Comparison of ENCODE assay signal across 10 mouse cellular contexts in the genomic region with DNA sequence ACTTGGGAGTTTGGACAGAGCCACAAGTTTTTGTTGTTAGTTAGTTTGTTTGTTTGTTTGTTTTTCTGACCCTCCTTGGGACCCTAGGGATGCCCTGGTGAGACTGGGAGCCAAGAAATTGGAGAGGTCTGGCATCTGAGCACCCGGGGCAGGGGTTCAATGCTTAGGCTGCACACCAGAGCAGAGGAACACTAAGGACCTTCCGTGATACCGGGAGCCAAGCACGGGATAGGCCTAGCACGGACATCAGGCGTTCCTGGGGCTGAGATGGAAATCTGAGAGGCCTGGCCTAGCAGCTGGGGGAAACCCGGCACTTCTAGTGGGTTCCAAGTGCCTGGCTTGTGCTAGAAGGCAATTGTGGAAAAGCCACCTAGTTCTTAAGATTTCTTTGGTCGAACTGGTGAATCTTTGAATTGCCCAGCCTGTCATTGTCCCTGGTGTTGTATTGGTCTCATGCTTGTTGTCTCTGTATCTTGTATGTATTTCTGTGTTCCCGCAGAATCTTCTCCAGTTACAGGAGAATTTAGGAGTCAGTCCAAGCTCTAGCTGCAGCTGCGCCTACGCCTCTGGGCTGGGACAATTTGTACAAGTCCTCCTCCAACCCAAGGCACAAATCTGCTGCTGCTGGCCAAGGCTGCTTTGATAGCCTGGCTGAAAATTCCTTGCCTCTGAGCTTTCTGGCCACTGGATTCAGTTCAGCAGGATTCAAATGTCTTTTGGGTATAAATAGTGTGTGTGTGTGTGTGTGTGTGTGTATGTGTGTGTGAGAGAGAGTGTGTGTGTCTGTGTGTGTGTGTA. TPM values are rescaled to one million over a fixed set of nuclear protein-coding genes. Genes with fewer than 3 reads are reported as not detected.
DNase-seq lines count a peak whose midpoint lies in the region; ATAC-seq and TF ChIP-seq lines count a peak whose summit lies in the region.
"Had no signal": no experiment of that assay in that cellular context is flagged by ENCODE, and none has a peak within 500 bp of the region (broad histone marks: within the 10 kb centered on the region; RNA-seq: fewer than 3 reads in every experiment).

No protein-coding gene starts in this region.

- TF ChIP-seq CTCF in kidney, adult 2 months (conservative IDR thresholded peaks at IDR 0.05; ENCODE audit: insufficient read depth, insufficient read length, low read depth, low read length) = no peak
- TF ChIP-seq CTCF in lung, postnatal 0 days (IDR thresholded peaks at IDR 0.05) = no peak

- peak; percentile 15 for DNase-seq in kidney, adult 2 months
- no peak for DNase-seq in kidney, adult 8-10 months
- peak; percentile 17 for DNase-seq in embryonic facial prominence, embryonic 10.5 days (ENCODE audit: low spot score)
- peak; percentile 64 for DNase-seq in heart, embryonic 10.5 days (ENCODE audit: low spot score)
- peak; percentile 72 for DNase-seq in lung, postnatal 0 days (ENCODE audit: low spot score)
- DNase-seq in thymus, postnatal 25 days = no peak
- no peak for DNase-seq in adrenal gland, adult 8-10 months
- DNase-seq: cerebellum, adult 18-20 months had no signal

- peaks cover 5% of the 10 kb centered on the region; the same call in 1 of the 2 replicates for H3K4me1 ChIP-seq in kidney, adult 2 months (ENCODE audit: control insufficient read depth, insufficient read depth, low read length)
- H3K4me1 ChIP-seq in embryonic facial prominence, embryonic 10.5 days = peaks cover 13% of the 10 kb centered on the region
- peaks cover 9% of the 10 kb centered on the region; the same call in 1 of the 2 replicates for H3K4me1 ChIP-seq in heart, embryonic 10.5 days
- H3K4me1 ChIP-seq in lung, postnatal 0 days (ENCODE audit: insufficient read depth, low read depth, low read length) = no peaks in the 10 kb centered on the region
- no peaks in the 10 kb centered on the region for H3K4me1 ChIP-seq in forebrain, embryonic 12.5 days

- TF ChIP-seq POLR2A in kidney, adult 2 months (IDR thresholded peaks at IDR 0.05; ENCODE audit: low read depth, low read length) = no peak

- H3K4me2 ChIP-seq in lung, postnatal 0 days (replicated peaks; ENCODE audit: low read depth, low read length) = no peak overlapping the region
- H3K4me2 ChIP-seq in forebrain, embryonic 12.5 days = no peak overlapping the region

- no peaks in the 10 kb centered on the region; the same call in none of the 2 replicates for H3K36me3 ChIP-seq in kidney, adult 2 months (ENCODE audit: control insufficient read depth, insufficient read depth, low read length)
- H3K36me3 ChIP-seq in embryonic facial prominence, embryonic 10.5 days (replicated peaks) = no peaks in the 10 kb centered on the region
- no peaks in the 10 kb centered on the region for H3K36me3 ChIP-seq in heart, embryonic 10.5 days
- no peaks in the 10 kb centered on the region for H3K36me3 ChIP-seq in lung, postnatal 0 days (ENCODE audit: insufficient read depth, low read length)
- no peaks in the 10 kb centered on the region for H3K36me3 ChIP-seq in forebrain, embryonic 12.5 days (replicated peaks)

- no peaks in the 10 kb centered on the region for H3K9me3 ChIP-seq in embryonic facial prominence, embryonic 10.5 days
- no peaks in the 10 kb centered on the region for H3K9me3 ChIP-seq in heart, embryonic 10.5 days
- no peaks in the 10 kb centered on the region for H3K9me3 ChIP-seq in lung, postnatal 0 days (ENCODE audit: low read length)
- no peaks in the 10 kb centered on the region for H3K9me3 ChIP-seq in forebrain, embryonic 12.5 days

- H3K27me3 ChIP-seq in kidney, adult 2 months (replicated peaks; ENCODE audit: control insufficient read depth, insufficient read depth, low read length) = no peaks in the 10 kb centered on the region
- H3K27me3 ChIP-seq in embryonic facial prominence, embryonic 10.5 days (replicated peaks; ENCODE audit: low read depth, poor library complexity, severe bottlenecking) = no peaks in the 10 kb centered on the region
- H3K27me3 ChIP-seq in heart, embryonic 10.5 days (ENCODE audit: insufficient read depth, poor library complexity, severe bottlenecking) = no peaks in the 10 kb centered on the region
- H3K27me3 ChIP-seq in lung, postnatal 0 days (replicated peaks; ENCODE audit: insufficient read depth, low read length) = no peaks in the 10 kb centered on the region
- H3K27me3 ChIP-seq in forebrain, embryonic 12.5 days = no peaks in the 10 kb centered on the region

- no peak for TF ChIP-seq EP300 in lung, postnatal 0 days (IDR thresholded peaks at IDR 0.05)

- no peak overlapping the region for H3K4me3 ChIP-seq in kidney, adult 2 months (ENCODE audit: insufficient read depth, low read depth, low read length)
- no peak overlapping the region for H3K4me3 ChIP-seq in embryonic facial prominence, embryonic 10.5 days
- H3K4me3 ChIP-seq in heart, embryonic 10.5 days = no peak overlapping the region
- H3K4me3 ChIP-seq in lung, postnatal 0 days (ENCODE audit: low read depth, low read length) = no peak overlapping the region
- H3K4me3 ChIP-seq in forebrain, embryonic 12.5 days (replicated peaks) = no peak overlapping the region

- peak overlapping the region; percentile 19; the same call in 1 of the 2 replicates for H3K27ac ChIP-seq in kidney, adult 2 months (ENCODE audit: insufficient read depth, low read depth, low read length)
- no peak overlapping the region for H3K27ac ChIP-seq in embryonic facial prominence, embryonic 10.5 days (replicated peaks)
- no peak overlapping the region for H3K27ac ChIP-seq in heart, embryonic 10.5 days
- peak overlapping the region; percentile 39 for H3K27ac ChIP-seq in lung, postnatal 0 days (ENCODE audit: low read length)
- H3K27ac ChIP-seq in forebrain, embryonic 12.5 days = no peak overlapping the region

- peak; percentile 75 for ATAC-seq in lung, postnatal 0 days
- no peak for ATAC-seq in forebrain, embryonic 12.5 days (ENCODE audit: low FRiP score)

- no peak overlapping the region for H3K9ac ChIP-seq in lung, postnatal 0 days (replicated peaks; ENCODE audit: low read depth)
- H3K9ac ChIP-seq in forebrain, embryonic 12.5 days = no peak overlapping the region

- WGBS in kidney, adult 2 months = 58% methylated on average over 11 of the region's 11 CpGs
- WGBS in embryonic facial prominence, embryonic 10.5 days = 73% methylated on average over 11 of the region's 11 CpGs
- 58% methylated on average over 11 of the region's 11 CpGs for WGBS in heart, embryonic 10.5 days
- 57% methylated on average over 11 of the region's 11 CpGs for WGBS in lung, postnatal 0 days
- 82% methylated on average over 11 of the region's 11 CpGs for whole genome bisulfite sequencing in forebrain, embryonic 12.5 days

RNA-seq across cellular contexts. Expression of a gene that starts 4.7 kb away (rescaled TPM):
- polyA plus RNA-seq in kidney, adult 2 months (2012; rRNA removed) = 0.56 and 0.66 TPM in 2 replicates
- 0.21 TPM in 1 of 2 replicates, not detected in the other for polyA plus RNA-seq in embryonic facial prominence, embryonic 10.5 days (2016; fragmentation: Nextera tagmentation; extraction: Ambion mirVana)
- polyA plus RNA-seq in heart, embryonic 10.5 days (2016; fragmentation: Nextera tagmentation; extraction: Ambion mirVana) = 0.21 and 0.62 TPM in 2 replicates
- 0.14 and 0.27 TPM in 2 replicates for polyA plus RNA-seq in lung, postnatal 0 days (2015; fragmentation: Nextera tagmentation; extraction: Ambion mirVana)
- polyA plus RNA-seq in forebrain, embryonic 12.5 days (2016; fragmentation: Nextera tagmentation; extraction: Ambion mirVana) = 0.32 and 0.55 TPM in 2 replicates
- under 1 TPM in 2 of 4 experiments, not detected in 2; 0.71 to 0.89 TPM for total RNA-seq in adrenal gland, adult 8-10 months (2022)
- polyA plus RNA-seq: liver, embryonic 16.5 days had no signal

RNA-seq across cellular contexts. Expression of a gene that starts 26.9 kb away (rescaled TPM):
- polyA plus RNA-seq in kidney, adult 2 months (2012; rRNA removed) = 15.8 and 19.1 TPM in 2 replicates
- 37.8 and 38.7 TPM in 2 replicates for polyA plus RNA-seq in embryonic facial prominence, embryonic 10.5 days (2016; fragmentation: Nextera tagmentation; extraction: Ambion mirVana)
- polyA plus RNA-seq in heart, embryonic 10.5 days (2016; fragmentation: Nextera tagmentation; extraction: Ambion mirVana) = 39.0 and 42.7 TPM in 2 replicates
- polyA plus RNA-seq in lung, postnatal 0 days (2015; fragmentation: Nextera tagmentation; extraction: Ambion mirVana) = 36.4 and 36.8 TPM in 2 replicates
- polyA plus RNA-seq in forebrain, embryonic 12.5 days (2016; fragmentation: Nextera tagmentation; extraction: Ambion mirVana) = 50.5 and 51.9 TPM in 2 replicates
- total RNA-seq in adrenal gland, adult 8-10 months (2022) = 10 to 100 TPM; 45.2 to 68.6 (median 63.7) TPM

Comparison
In these comparisons a context has a peak if more than half of its experiments do, and no peak if none do; other contexts are left out.
1. DNase-seq: peak in kidney, adult 2 months (single experiment), embryonic facial prominence, embryonic 10.5 days (single experiment), heart, embryonic 10.5 days (single experiment) and lung, postnatal 0 days (single experiment); none in kidney, adult 8-10 months (0 of 2), thymus, postnatal 25 days (single experiment) and adrenal gland, adult 8-10 months (single experiment).
2. H3K27ac ChIP-seq: peak in kidney, adult 2 months (single experiment) and lung, postnatal 0 days (single experiment); none in embryonic facial prominence, embryonic 10.5 days (single experiment), heart, embryonic 10.5 days (single experiment) and forebrain, embryonic 12.5 days (single experiment).